Mouse (Mus musculus): ENCODE data around the gene Arhgef33. TPM values are rescaled to one million over a fixed set of nuclear protein-coding genes. Genes with fewer than 3 reads are reported as not detected.

The Arhgef33 gene
- polyA plus RNA-seq, 1 experiment from 2014 or later, result 1.5 TPM

DNA sequence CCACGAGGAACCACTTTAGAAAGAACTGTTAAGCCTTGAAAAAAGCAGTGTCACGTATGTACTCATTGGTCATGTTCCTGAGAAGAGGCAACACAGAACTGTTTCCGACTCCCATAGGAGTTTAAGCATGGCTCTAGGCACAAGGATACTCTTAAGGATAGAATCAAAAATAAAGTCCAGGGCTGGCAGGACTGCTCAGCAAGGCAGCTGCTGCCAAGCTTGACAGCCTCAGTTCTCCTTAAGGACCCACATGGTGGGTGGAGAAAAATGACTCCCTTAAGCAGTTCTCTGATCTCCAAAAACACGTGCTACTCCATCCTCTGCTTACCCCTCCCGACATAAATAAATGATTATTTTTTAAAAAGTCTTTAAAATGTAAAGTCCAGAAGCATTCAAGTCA lies 128.5 kb downstream of the Arhgef33 start:
- no peak for DNase-seq (ENCODE audit: low spot score)

DNA sequence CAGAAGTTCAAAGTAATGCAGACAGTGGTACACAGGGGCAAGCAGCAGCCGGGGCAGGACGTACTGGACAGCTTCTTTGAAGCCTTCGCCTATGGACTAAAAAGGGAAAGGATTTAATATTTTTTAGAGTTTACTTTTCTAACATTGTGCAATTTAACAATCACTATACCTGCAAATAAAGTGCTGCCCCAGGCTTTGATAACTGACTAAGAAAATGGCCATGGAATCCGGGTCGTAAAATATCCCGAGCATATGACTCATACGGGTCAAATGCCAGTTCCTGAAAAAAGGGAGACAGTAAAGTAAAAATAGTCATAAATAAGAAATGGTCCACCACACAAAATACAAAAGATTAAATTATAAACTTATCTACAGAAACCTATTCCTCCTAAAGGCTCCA lies 138.2 kb downstream of the Arhgef33 start:
- DNase-seq (ENCODE audit: low spot score), result no peak

DNA sequence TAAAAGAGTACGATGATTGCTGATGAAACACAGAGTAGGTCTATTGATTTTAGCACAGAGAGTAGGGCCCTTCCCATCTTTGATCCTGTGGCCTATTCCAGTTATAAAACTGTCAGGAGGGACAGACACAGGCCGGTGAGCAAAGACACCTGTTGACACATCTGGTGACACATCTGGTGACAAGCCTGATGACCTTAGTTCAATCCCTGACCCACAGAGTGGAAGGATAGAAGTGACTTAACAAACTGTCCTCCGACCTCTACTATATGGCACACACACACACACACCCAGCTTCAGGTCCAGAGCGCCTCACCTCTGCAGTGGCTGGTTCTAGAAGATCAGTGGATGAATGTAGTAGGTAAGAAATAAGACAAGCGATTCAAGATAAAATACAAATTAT lies 139.3 kb downstream of the Arhgef33 start:
- no peak for DNase-seq (ENCODE audit: low spot score)

Other genes with a start within 250 kb of the Arhgef33 start
- 58.1 and 68.5 TPM in 2 replicates for gene Hnrnpll, start 245.1 kb upstream of the Arhgef33 start, polyA plus RNA-seq (2015; fragmentation: Nextera tagmentation; extraction: Ambion mirVana)
- gene Galm, start 179.9 kb upstream of the Arhgef33 start, polyA plus RNA-seq (2015; fragmentation: Nextera tagmentation; extraction: Ambion mirVana), result 7.6 and 8.4 TPM in 2 replicates
- 705 and 759 TPM in 2 replicates for gene Srsf7, start 100.1 kb upstream of the Arhgef33 start, polyA plus RNA-seq (2015; fragmentation: Nextera tagmentation; extraction: Ambion mirVana)
- gene Ttc39d, start 99.9 kb upstream of the Arhgef33 start, polyA plus RNA-seq (2015; fragmentation: Nextera tagmentation; extraction: Ambion mirVana), result 0.07 and 0.12 TPM in 2 replicates
- gene Gemin6, start 83.0 kb upstream of the Arhgef33 start, polyA plus RNA-seq (2015; fragmentation: Nextera tagmentation; extraction: Ambion mirVana), result 41.4 and 50.8 TPM in 2 replicates
- 14.8 and 17.6 TPM in 2 replicates for gene Morn2, start 17.2 kb upstream of the Arhgef33 start, polyA plus RNA-seq (2015; fragmentation: Nextera tagmentation; extraction: Ambion mirVana)
- 8.5 and 9.5 TPM in 2 replicates for gene Dhx57, start 16.9 kb upstream of the Arhgef33 start, polyA plus RNA-seq (2015; fragmentation: Nextera tagmentation; extraction: Ambion mirVana)
- gene Gm10190, start 66.1 kb downstream of the Arhgef33 start, polyA plus RNA-seq (2015; fragmentation: Nextera tagmentation; extraction: Ambion mirVana), result 1.5 and 1.6 TPM in 2 replicates
- gene Sos1, start 173.0 kb downstream of the Arhgef33 start, polyA plus RNA-seq (2015; fragmentation: Nextera tagmentation; extraction: Ambion mirVana), result 3.2 and 3.8 TPM in 2 replicates